Comparison of ENCODE assay signal across 8 mouse cellular contexts in genomic region chr6:128090985-128091832, GRCm38 (mm10). TPM values are rescaled to one million over a fixed set of nuclear protein-coding genes. Genes with fewer than 3 reads are reported as not detected.
A peak's percentile ranks its signal among the peaks of the same experiment; 100 is the strongest.
DNase-seq lines count a peak whose midpoint lies in the region; ATAC-seq lines count a peak whose summit lies in the region.

No protein-coding gene starts in this region.

- peak; percentile 47 for DNase-seq in liver, embryonic 11.5 days (ENCODE audit: low spot score)
- DNase-seq in cerebellum, adult 11 months = peak; percentile 77
- peak; percentile 78 for DNase-seq in intestine, embryonic 14.5 days (ENCODE audit: low spot score)
- peak; percentile 86 for DNase-seq in retina, embryonic 14.5 days (ENCODE audit: low spot score)
- no peak for DNase-seq in urinary bladder, adult 2 months (ENCODE audit: low spot score)

- H3K9me3 ChIP-seq in liver, embryonic 11.5 days (ENCODE audit: control insufficient read depth, low read length) = no peaks in the 10 kb centered on the region
- no peaks in the 10 kb centered on the region for H3K9me3 ChIP-seq in liver, embryonic 12.5 days (replicated peaks)
- H3K9me3 ChIP-seq in forebrain, embryonic 15.5 days = no peaks in the 10 kb centered on the region
- no peaks in the 10 kb centered on the region for H3K9me3 ChIP-seq in intestine, embryonic 14.5 days (ENCODE audit: control insufficient read depth, low read length)
- no peaks in the 10 kb centered on the region for H3K9me3 ChIP-seq in lung, embryonic 16.5 days (ENCODE audit: control insufficient read depth, low read length)

- no peak overlapping the region for H3K27ac ChIP-seq in liver, embryonic 11.5 days (ENCODE audit: low read depth, low read length)
- no peak overlapping the region for H3K27ac ChIP-seq in liver, embryonic 12.5 days
- no peak overlapping the region for H3K27ac ChIP-seq in forebrain, embryonic 15.5 days (replicated peaks)
- 0 out of 2 replicates have a peak overlapping the region, but pooled peaks have one; percentile 12 for H3K27ac ChIP-seq in intestine, embryonic 14.5 days (ENCODE audit: low read depth)
- peak overlapping the region; percentile 41; the same call in 1 of the 2 replicates for H3K27ac ChIP-seq in lung, embryonic 16.5 days (ENCODE audit: low read length)

- ATAC-seq in liver, embryonic 11.5 days (replicated peaks; ENCODE audit: low FRiP score) = 0 out of 2 replicates have a peak, but pooled peaks have one; percentile 19
- ATAC-seq in liver, embryonic 12.5 days = no peak
- ATAC-seq in forebrain, embryonic 15.5 days (replicated peaks) = peak; percentile 27
- ATAC-seq in intestine, embryonic 14.5 days (replicated peaks; ENCODE audit: low FRiP score, low TSS enrichment, low read depth) = peak; percentile 22; the same call in 1 of the 2 replicates
- 0 out of 2 replicates have a peak, but pooled peaks have one; percentile 5 for ATAC-seq in lung, embryonic 16.5 days (ENCODE audit: low read depth)

- no peak overlapping the region for H3K9ac ChIP-seq in liver, embryonic 11.5 days (ENCODE audit: low read depth, low read length)
- H3K9ac ChIP-seq in liver, embryonic 12.5 days = no peak overlapping the region
- H3K9ac ChIP-seq in forebrain, embryonic 15.5 days (replicated peaks) = no peak overlapping the region
- no peak overlapping the region for H3K9ac ChIP-seq in intestine, embryonic 14.5 days (ENCODE audit: low read length)
- H3K9ac ChIP-seq in lung, embryonic 16.5 days (ENCODE audit: low read length) = peak overlapping the region; percentile 39; the same call in 1 of the 2 replicates

- no peak overlapping the region for H3K4me2 ChIP-seq in liver, embryonic 11.5 days
- no peak overlapping the region for H3K4me2 ChIP-seq in liver, embryonic 12.5 days
- H3K4me2 ChIP-seq in forebrain, embryonic 15.5 days (replicated peaks) = no peak overlapping the region
- no peak overlapping the region for H3K4me2 ChIP-seq in intestine, embryonic 14.5 days (ENCODE audit: low read length)
- no peak overlapping the region for H3K4me2 ChIP-seq in lung, embryonic 16.5 days (ENCODE audit: low read depth, low read length)

- peaks cover 3% of the 10 kb centered on the region for H3K4me1 ChIP-seq in liver, embryonic 11.5 days (replicated peaks; ENCODE audit: control insufficient read depth, insufficient read depth, low read length)
- peaks cover 7% of the 10 kb centered on the region; the same call in 1 of the 2 replicates for H3K4me1 ChIP-seq in liver, embryonic 12.5 days
- H3K4me1 ChIP-seq in forebrain, embryonic 15.5 days = peaks cover 39% of the 10 kb centered on the region
- peaks cover 17% of the 10 kb centered on the region; the same call in 1 of the 2 replicates for H3K4me1 ChIP-seq in intestine, embryonic 14.5 days (replicated peaks; ENCODE audit: control insufficient read depth, insufficient read depth, low read length)
- H3K4me1 ChIP-seq in lung, embryonic 16.5 days (replicated peaks; ENCODE audit: control insufficient read depth, insufficient read depth, low read length) = peaks cover 42% of the 10 kb centered on the region

- no peaks in the 10 kb centered on the region for H3K36me3 ChIP-seq in liver, embryonic 11.5 days (ENCODE audit: control insufficient read depth, insufficient read depth, low read length)
- H3K36me3 ChIP-seq in liver, embryonic 12.5 days = no peaks in the 10 kb centered on the region
- no peaks in the 10 kb centered on the region for H3K36me3 ChIP-seq in forebrain, embryonic 15.5 days
- H3K36me3 ChIP-seq in intestine, embryonic 14.5 days (ENCODE audit: control insufficient read depth, insufficient read depth, low read length) = no peaks in the 10 kb centered on the region
- H3K36me3 ChIP-seq in lung, embryonic 16.5 days (ENCODE audit: control insufficient read depth, insufficient read depth, low read length) = no peaks in the 10 kb centered on the region

- no peaks in the 10 kb centered on the region for H3K27me3 ChIP-seq in liver, embryonic 11.5 days (replicated peaks; ENCODE audit: control insufficient read depth, insufficient read depth, low read length)
- H3K27me3 ChIP-seq in liver, embryonic 12.5 days (replicated peaks) = no peaks in the 10 kb centered on the region
- H3K27me3 ChIP-seq in forebrain, embryonic 15.5 days = no peaks in the 10 kb centered on the region
- H3K27me3 ChIP-seq in intestine, embryonic 14.5 days (replicated peaks; ENCODE audit: control insufficient read depth, insufficient read depth, low read length) = no peaks in the 10 kb centered on the region
- H3K27me3 ChIP-seq in lung, embryonic 16.5 days (ENCODE audit: control insufficient read depth, insufficient read depth, low read depth, low read length) = no peaks in the 10 kb centered on the region

- 27% methylated on average over 6 of the region's 6 CpGs for WGBS in liver, embryonic 11.5 days
- WGBS in liver, embryonic 12.5 days (ENCODE audit: insufficient replicate concordance) = 34% methylated on average over 6 of the region's 6 CpGs
- 30% methylated on average over 6 of the region's 6 CpGs for WGBS in forebrain, embryonic 15.5 days
- WGBS in intestine, embryonic 14.5 days = 33% methylated on average over 6 of the region's 6 CpGs
- 35% methylated on average over 6 of the region's 6 CpGs for WGBS in lung, embryonic 16.5 days

- no peak overlapping the region for H3K4me3 ChIP-seq in liver, embryonic 11.5 days (ENCODE audit: low read depth, low read length)
- H3K4me3 ChIP-seq in liver, embryonic 12.5 days = no peak overlapping the region
- no peak overlapping the region for H3K4me3 ChIP-seq in forebrain, embryonic 15.5 days
- no peak overlapping the region for H3K4me3 ChIP-seq in intestine, embryonic 14.5 days (ENCODE audit: low read depth, low read length)
- H3K4me3 ChIP-seq in lung, embryonic 16.5 days (ENCODE audit: low read length) = no peak overlapping the region

RNA-seq across cellular contexts. Expression of gene Tspan9, which starts 52.2 kb away (rescaled TPM):
- polyA plus RNA-seq in liver, embryonic 11.5 days (2014; fragmentation: Nextera tagmentation; extraction: Ambion mirVana) = 46.3 and 46.9 TPM in 2 replicates
- 23.3 and 26.4 TPM in 2 replicates for polyA plus RNA-seq in liver, embryonic 12.5 days (2016; fragmentation: Nextera tagmentation; extraction: Ambion mirVana)
- 45.9 and 47.7 TPM in 2 replicates for polyA plus RNA-seq in forebrain, embryonic 15.5 days (2015; fragmentation: Nextera tagmentation; extraction: Ambion mirVana)
- polyA plus RNA-seq in intestine, embryonic 14.5 days (2014; fragmentation: Nextera tagmentation; extraction: Ambion mirVana) = 110 and 113 TPM in 2 replicates
- polyA plus RNA-seq in lung, embryonic 16.5 days (2015; fragmentation: Nextera tagmentation; extraction: Ambion mirVana) = 142 and 158 TPM in 2 replicates
- 112 and 128 TPM in 2 replicates for polyA plus RNA-seq in urinary bladder, adult 2 months (2012; rRNA removed)

Comparison
In these comparisons a context has a peak if more than half of its experiments do, and no peak if none do; other contexts are left out.
1. H3K27ac ChIP-seq: peak in intestine, embryonic 14.5 days (single experiment) and lung, embryonic 16.5 days (single experiment); none in liver, embryonic 11.5 days (single experiment), liver, embryonic 12.5 days (single experiment) and forebrain, embryonic 15.5 days (single experiment).